Mouse (Mus musculus) Patski (cell line): ENCODE data around the gene Smarcc2. TPM values are rescaled to one million over a fixed set of nuclear protein-coding genes. Genes with fewer than 3 reads are reported as not detected.
"Not testable (repeated sequence)": the region's sequence is repeated elsewhere in the genome, so short reads cannot be mapped to it uniquely, and the experiment has no call there.

Experiments
- ATAC-seq: fragments of 100-300 bp; one replicate; pipeline ENCODE4 v1.8.0; 2021
- CTCF ChIA-PET: fragments of 350-600 bp; sonication (Branson Sonifier 250); formaldehyde crosslinking; loops from one replicate; lab custom pipeline; 2022; ENCODE audit warnings: inconsistent platforms; lab: Charles Lee
- POLR2A ChIA-PET: fragments of 350-600 bp; sonication (Branson Sonifier 250); formaldehyde crosslinking; loops from one replicate; lab custom pipeline; 2022; ENCODE audit warnings: antibody characterized with exemption, inconsistent platforms; lab: Charles Lee
- DNase-seq: peaks from one replicate; pipeline ENCODE4 v3.0.0-alpha.2; 2011; ENCODE audit warnings: low read depth, low spot score
- H3K27me3 ChIP-seq: fragments of 371-371 bp; one replicate; pipeline ENCODE4 v1.5.1; 2021
- CTCF ChIP-seq: fragments of 100-300 bp; IDR thresholded peaks from one replicate; pipeline ENCODE4 v1.5.1; 2021
- in situ Hi-C: fragments of 300-500 bp; cut with MboI; formaldehyde crosslinking; loops from 3 replicates; pipeline ENCODE4 v1.11.1; 2018; ENCODE audit warnings: low pct_unique_long_range_greater_than_20kb, mixed read lengths
- polyA plus RNA-seq: library from polyadenylated mRNA; unstranded; gene quantifications from one replicate; pipeline ENCODE4 v1.2.3, GENCODE M21; 2021

Smarcc2 gene
- polyA plus RNA-seq, 1 experiment from 2014 or later: 102 TPM

- POLR2A ChIA-PET: no interaction called here
- ATAC-seq: no peak
- no peak for TF ChIP-seq CTCF
- DNase-seq: no peak
- in situ Hi-C loops: no loop called here
- CTCF ChIA-PET: interaction anchor here (0.9 kb wide), 1 partner anchor 12 kb away, joined by 3 read pairs; no protein-coding TSS in a partner anchor
- H3K27me3 ChIP-seq: no peaks in the 10 kb centered on the region
These were observed 37.5 kb downstream of the Smarcc2 start for GRCm38 (mm10) chr10:128496509-128497077.

DNA sequence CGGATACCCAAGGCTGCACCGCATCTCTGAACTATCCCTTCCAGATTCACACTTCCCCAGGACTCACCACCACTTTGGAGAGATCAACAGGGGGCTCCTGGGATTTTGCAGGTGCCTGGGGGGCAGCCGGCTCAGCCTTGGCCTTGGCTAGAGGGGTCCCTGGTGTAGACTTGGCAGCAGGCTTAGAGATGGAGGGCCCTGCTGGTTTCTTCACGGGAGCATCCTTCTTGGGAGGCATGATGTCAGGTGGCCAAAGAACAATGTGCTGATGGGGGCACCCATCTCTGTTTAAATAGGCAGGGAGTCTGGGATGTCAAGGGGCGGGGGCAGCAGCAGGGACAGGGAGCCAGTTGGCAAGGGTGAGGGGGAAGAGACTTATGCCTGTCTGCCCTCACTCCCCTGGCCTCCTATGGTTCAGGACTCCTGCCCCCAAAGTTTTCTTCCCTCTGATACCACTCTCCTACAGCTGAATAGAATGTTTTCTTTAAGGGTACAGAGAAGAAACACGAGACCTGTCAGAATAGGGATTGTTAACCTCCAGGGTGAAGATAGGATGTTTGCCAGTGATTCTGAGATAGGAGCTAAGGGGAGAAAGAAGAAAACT lies 38.2 kb downstream of the Smarcc2 start:
- TF ChIP-seq CTCF: no peak
- in situ Hi-C loops: no loop called here
- ChIA-PET CTCF (no interaction called here), POLR2A (no interaction called here)
- ATAC-seq: no peak
- no peaks in the 10 kb centered on the region for H3K27me3 ChIP-seq
- DNase-seq: no peak

DNA sequence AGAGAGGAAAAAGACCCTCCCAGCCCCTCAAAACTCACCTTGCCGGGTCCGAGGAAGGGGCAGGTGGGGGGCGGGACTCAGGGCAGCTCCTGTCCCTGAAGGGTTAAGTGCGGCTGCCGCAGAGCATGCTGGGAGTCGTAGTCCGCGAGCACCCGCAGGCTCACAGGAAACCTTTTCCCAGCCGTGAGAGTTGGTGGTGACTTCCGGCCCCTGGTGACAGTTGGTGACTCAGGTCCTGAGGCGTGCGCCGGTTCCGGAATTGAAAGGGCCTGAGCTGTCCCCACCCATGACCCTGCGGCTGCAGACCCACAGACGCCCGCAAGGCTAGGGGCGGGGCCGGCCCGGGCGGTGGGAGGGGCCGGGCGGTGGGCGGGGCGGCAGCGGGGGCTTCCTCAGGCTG lies 39.5 kb downstream of the Smarcc2 start, which contains the start of gene Myl6b:
Gene Myl6b (minus strand): TSS at position 96 of the 400 bp plus-strand sequence.
- no peak for TF ChIP-seq CTCF
- POLR2A ChIA-PET: interaction anchor here (2.2 kb wide), 1 partner anchor 49 kb away, joined by 8 read pairs; the partner anchor contains the start of gene Zc3h10
- DNase-seq: peak; percentile 68
- ATAC-seq: peak; percentile 82
- no peaks in the 10 kb centered on the region for H3K27me3 ChIP-seq
- in situ Hi-C loops: no loop called here
- CTCF ChIA-PET: interaction anchor here (1.1 to 1.4 kb wide), 2 partner anchors 15 to 22 kb away, joined by 3 to 4 read pairs; no protein-coding TSS in a partner anchor

DNA sequence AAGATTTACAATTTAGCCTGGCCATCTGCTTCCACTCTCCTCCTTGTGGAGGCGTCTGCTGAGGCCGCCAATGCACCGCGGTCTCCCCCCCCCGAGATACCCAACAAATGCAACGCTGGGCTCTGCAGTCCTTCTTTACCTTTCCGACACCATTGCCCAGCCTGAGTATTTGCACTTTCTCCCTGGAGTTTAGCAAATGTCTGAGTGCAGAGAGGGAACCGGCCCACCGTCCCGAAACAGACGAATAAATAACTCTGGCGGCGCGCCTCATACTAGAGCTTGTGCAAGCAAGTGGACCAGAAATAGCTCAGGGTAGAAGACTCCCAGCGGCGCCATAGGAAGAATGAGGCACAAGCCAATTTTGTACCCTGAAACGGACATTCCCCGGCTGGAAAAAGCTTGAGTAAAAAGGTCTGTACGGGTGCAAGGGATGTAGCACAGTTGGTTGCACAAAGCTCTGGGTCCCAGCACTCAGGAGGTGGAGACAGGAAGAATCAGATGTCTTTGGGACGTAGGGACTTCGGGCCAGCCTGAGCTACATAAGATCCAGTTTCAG lies 40.1 kb downstream of the Smarcc2 start:
- H3K27me3 ChIP-seq: no peaks in the 10 kb centered on the region
- in situ Hi-C loops: no loop called here
- no peak for DNase-seq
- TF ChIP-seq CTCF: no peak
- ChIA-PET CTCF (interaction anchor here (1.0 to 1.4 kb wide), 3 partner anchors 9 to 21 kb away, joined by 3 to 4 read pairs (median 3); no protein-coding TSS in a partner anchor), POLR2A (interaction anchor here (1.2 to 2.2 kb wide), 2 partner anchors 9 to 49 kb away, joined by 7 to 8 read pairs; partner anchors contain the start of gene Zc3h10)
- peak; percentile 23 for ATAC-seq

DNA sequence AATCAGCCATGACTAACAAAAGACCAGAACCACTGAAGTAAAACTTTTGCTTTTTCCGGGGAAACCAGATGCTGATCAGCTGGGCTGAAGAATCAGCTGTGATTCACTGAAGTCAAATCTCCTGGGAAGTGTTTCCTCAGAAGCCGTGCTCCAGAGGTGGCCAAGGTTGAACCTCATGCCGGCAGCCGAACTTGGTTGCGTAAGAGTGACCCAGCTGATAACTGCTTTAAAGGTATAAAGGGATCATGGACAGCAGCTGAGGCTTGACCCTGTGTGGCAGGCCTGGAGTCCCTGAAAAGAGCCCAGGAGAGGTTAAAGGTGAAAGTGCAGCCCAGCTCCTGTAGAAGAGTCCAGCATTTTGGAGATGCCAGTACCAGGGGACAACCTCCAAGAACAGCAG lies 43.3 kb downstream of the Smarcc2 start:
- ATAC-seq (no peak), DNase-seq (no peak)
- in situ Hi-C loops: no loop called here
- ChIA-PET CTCF (interaction anchor here (1.1 to 1.8 kb wide), 3 partner anchors 9 to 44 kb away, joined by 3 to 6 read pairs (median 4); partner anchors contain the start of gene Myl6), POLR2A (interaction anchor here (0.6 to 1.7 kb wide), 4 partner anchors 9 to 22 kb away, joined by 3 to 6 read pairs (median 4); partner anchors contain the start of gene Myl6)
- no peaks in the 10 kb centered on the region for H3K27me3 ChIP-seq
- no peak for TF ChIP-seq CTCF

GRCm38 (mm10) chr10:128503532-128503931 lies 44.5 kb downstream of the Smarcc2 start:
- POLR2A ChIA-PET: interaction anchor here (0.6 kb wide), 2 partner anchors 15 to 138 kb away, joined by 3 read pairs; no protein-coding TSS in a partner anchor

GRCm38 (mm10) chr10:128504012-128504411 lies 45.0 kb downstream of the Smarcc2 start:
- ChIA-PET CTCF (interaction anchor here (1.3 to 2.0 kb wide), 2 partner anchors 16 to 22 kb away, joined by 5 to 7 read pairs; partner anchors contain the start of gene Esyt1), POLR2A (interaction anchor here (0.6 to 1.2 kb wide), 3 partner anchors 15 to 139 kb away, joined by 3 to 4 read pairs (median 3); no protein-coding TSS in a partner anchor)
- ATAC-seq: no peak
- no peak for DNase-seq
- no peaks in the 10 kb centered on the region for H3K27me3 ChIP-seq
- no peak for TF ChIP-seq CTCF
- in situ Hi-C loops: no loop called here

More at GRCm38 (mm10) chr10:128503532-128503931, 44.5 kb downstream of the Smarcc2 start:
- DNase-seq (no peak), ATAC-seq (no peak)
- in situ Hi-C loops: no loop called here
- CTCF ChIA-PET: interaction anchor here (1.4 kb wide), 1 partner anchor 14 kb away, joined by 4 read pairs; no protein-coding TSS in a partner anchor
- TF ChIP-seq CTCF: no peak
- H3K27me3 ChIP-seq: no peaks in the 10 kb centered on the region

DNA sequence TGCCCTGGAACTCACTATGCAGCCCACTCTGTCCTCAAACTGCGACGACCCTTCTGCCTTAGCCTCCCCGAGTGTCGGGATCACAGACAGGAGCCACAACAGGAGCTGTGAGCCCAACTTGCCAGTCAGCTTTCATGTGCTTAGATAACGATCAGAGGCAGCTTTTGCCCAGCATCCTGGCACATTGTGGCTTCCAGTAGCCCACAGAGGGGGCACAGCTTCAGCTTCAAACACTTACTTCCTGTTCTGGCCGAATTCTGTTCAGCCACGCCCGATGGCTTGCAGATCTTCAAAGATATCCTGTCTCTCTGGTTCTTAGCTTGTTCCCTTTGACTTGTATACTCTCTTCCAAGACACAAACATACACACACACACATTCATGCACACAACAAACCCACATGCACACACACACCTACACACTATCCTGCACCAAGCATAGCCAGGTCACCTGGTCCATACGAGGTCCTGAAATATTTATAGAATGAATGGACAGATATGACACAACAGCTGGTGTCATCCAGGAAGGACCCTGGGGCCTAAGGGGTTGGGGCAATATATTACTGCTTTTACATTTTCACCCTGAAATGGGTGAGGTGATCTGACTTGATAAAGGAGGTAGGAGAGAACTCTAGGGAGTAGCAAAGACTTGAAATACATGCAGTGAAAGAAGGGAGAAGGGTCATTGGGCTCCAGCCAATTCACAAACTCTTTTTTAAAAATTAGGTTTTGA lies 45.8 kb downstream of the Smarcc2 start:
- ChIA-PET POLR2A (interaction anchor here (0.7 to 1.7 kb wide), 3 partner anchors 14 to 100 kb away, joined by 3 to 6 read pairs (median 4); no protein-coding TSS in a partner anchor), CTCF (interaction anchor here (1.3 to 2.0 kb wide), 2 partner anchors 16 to 21 kb away, joined by 5 to 7 read pairs; partner anchors contain the start of gene Esyt1)
- no peak for TF ChIP-seq CTCF
- H3K27me3 ChIP-seq: no peaks in the 10 kb centered on the region
- in situ Hi-C loops: no loop called here
- DNase-seq: no peak
- ATAC-seq: no peak

GRCm38 (mm10) chr10:128505371-128505667 lies 46.3 kb downstream of the Smarcc2 start:
- H3K27me3 ChIP-seq, ATAC-seq, in situ Hi-C loops, DNase-seq: not testable (repeated sequence)
- POLR2A ChIA-PET: interaction anchor here (0.7 to 1.7 kb wide), 2 partner anchors 15 to 100 kb away, joined by 3 to 6 read pairs; no protein-coding TSS in a partner anchor
- CTCF ChIA-PET: interaction anchor here (2.0 to 2.1 kb wide), 2 partner anchors 15 to 20 kb away, joined by 5 to 7 read pairs; partner anchors contain the start of gene Esyt1
